Mouse (Mus musculus): Measurements from ENCODE around the gene Rpl3l. TPM values are rescaled to one million over a fixed set of nuclear protein-coding genes. Genes with fewer than 3 reads are reported as not detected.
A peak's percentile ranks its signal among the peaks of the same experiment; 100 is the strongest.
"Not testable (repeated sequence)": the region's sequence is repeated elsewhere in the genome, so short reads cannot be mapped to it uniquely, and the experiment has no call there.

The Rpl3l gene
- polyA plus RNA-seq, 1 experiment from 2014 or later, result 1.3 TPM

- Histone ChIP-seq H3K27ac (replicated peaks in 1 of 2; ENCODE audit: control insufficient read depth in 1 of 2, insufficient read depth in 1 of 2, low read depth in 2 of 2, low read length in 2 of 2) (peak overlapping the region; percentile 66 to 80; a peak in 3 of 4 replicates), H3K36me3 (ENCODE audit: control insufficient read depth, insufficient read depth, low read length) (peaks cover 40% of the 10 kb centered on the region), H3K4me1 (ENCODE audit: control insufficient read depth in 2 of 2, insufficient read depth in 2 of 2, low read length in 2 of 2) (peaks cover 6 to 30% of the 10 kb centered on the region in 2 experiments), H3K4me2 (ENCODE audit: low read length) (peak overlapping the region; percentile 74), H3K4me3 (ENCODE audit: control insufficient read depth in 1 of 2, insufficient read depth in 1 of 2, low read depth in 1 of 2, low read length in 2 of 2) (peak overlapping the region; percentile 57 to 76), H3K9ac (ENCODE audit: low read length) (peak overlapping the region; percentile 88)
- not testable (repeated sequence) for ATAC-seq (ENCODE audit: insufficient number of reproducible peaks, insufficient read depth, low FRiP score, low read depth); H3K27me3 ChIP-seq (ENCODE audit: control insufficient read depth, insufficient read depth, low read length); H3K9me3 ChIP-seq (ENCODE audit: control insufficient read depth, low read length)
- WGBS, result 3% methylated on average over 10 of the region's 11 CpGs
Measured at GRCm38 (mm10) chr17:24720616-24721015, 7.0 kb upstream of the Rpl3l start.

GRCm38 (mm10) chr17:24721383-24721955, 6.2 kb upstream of the Rpl3l start:
- Histone ChIP-seq H3K4me1 (ENCODE audit: control insufficient read depth in 2 of 2, insufficient read depth in 2 of 2, low read length in 2 of 2) (peaks cover 6 to 30% of the 10 kb centered on the region in 2 experiments), H3K4me3 (ENCODE audit: control insufficient read depth in 1 of 2, insufficient read depth in 1 of 2, low read depth in 1 of 2, low read length in 2 of 2) (peak overlapping the region; percentile 13 to 57), H3K9ac (ENCODE audit: low read length) (peak overlapping the region; percentile 88), H3K36me3 (ENCODE audit: control insufficient read depth, insufficient read depth, low read length) (peaks cover 40% of the 10 kb centered on the region), H3K4me2 (ENCODE audit: low read length) (peak overlapping the region; percentile 74)
- WGBS, result 26% methylated on average over 7 of the region's 7 CpGs
- not testable (repeated sequence) for ATAC-seq (ENCODE audit: insufficient number of reproducible peaks, insufficient read depth, low FRiP score, low read depth); H3K27me3 ChIP-seq (ENCODE audit: control insufficient read depth, insufficient read depth, low read length); H3K27ac ChIP-seq (replicated peaks in 1 of 2; ENCODE audit: control insufficient read depth in 1 of 2, insufficient read depth in 1 of 2, low read depth in 2 of 2, low read length in 2 of 2); H3K9me3 ChIP-seq (ENCODE audit: control insufficient read depth, low read length)

- no peak for ATAC-seq (ENCODE audit: insufficient number of reproducible peaks, insufficient read depth, low FRiP score, low read depth)
- Histone ChIP-seq H3K27me3 (ENCODE audit: control insufficient read depth, insufficient read depth, low read length) (no peaks in the 10 kb centered on the region), H3K27ac (replicated peaks in 1 of 2; ENCODE audit: control insufficient read depth in 1 of 2, insufficient read depth in 1 of 2, low read depth in 2 of 2, low read length in 2 of 2) (no peak overlapping the region)
Measured at GRCm38 (mm10) chr17:24722220-24722924, 5.2 kb upstream of the Rpl3l start.

GRCm38 (mm10) chr17:24723122-24723880, 4.3 kb upstream of the Rpl3l start:
- H3K27me3 ChIP-seq (ENCODE audit: control insufficient read depth, insufficient read depth, low read length), result no peaks in the 10 kb centered on the region
- H3K36me3 ChIP-seq (ENCODE audit: control insufficient read depth, insufficient read depth, low read length), result peaks cover 27% of the 10 kb centered on the region
- peaks cover 6 to 30% of the 10 kb centered on the region in 2 experiments for H3K4me1 ChIP-seq (ENCODE audit: control insufficient read depth in 2 of 2, insufficient read depth in 2 of 2, low read length in 2 of 2)
- peak overlapping the region; percentile 86 to 89 for H3K4me3 ChIP-seq (ENCODE audit: control insufficient read depth in 1 of 2, insufficient read depth in 1 of 2, low read depth in 1 of 2, low read length in 2 of 2)
- no peak for ATAC-seq (ENCODE audit: insufficient number of reproducible peaks, insufficient read depth, low FRiP score, low read depth)
- peak overlapping the region; percentile 99 for H3K9ac ChIP-seq (ENCODE audit: low read length)
- peak overlapping the region; percentile 86 to 94 for H3K27ac ChIP-seq (replicated peaks in 1 of 2; ENCODE audit: control insufficient read depth in 1 of 2, insufficient read depth in 1 of 2, low read depth in 2 of 2, low read length in 2 of 2)
- H3K4me2 ChIP-seq (ENCODE audit: low read length), result peak overlapping the region; percentile 74
- H3K9me3 ChIP-seq (ENCODE audit: control insufficient read depth, low read length), result no peaks in the 10 kb centered on the region
- WGBS, result 2% methylated on average over 12 of the region's 12 CpGs

More at GRCm38 (mm10) chr17:24722220-24722924, 5.2 kb upstream of the Rpl3l start:
- H3K36me3 ChIP-seq (ENCODE audit: control insufficient read depth, insufficient read depth, low read length), result peaks cover 34% of the 10 kb centered on the region
- 0 out of 2 replicates have a peak overlapping the region, but pooled peaks have one; percentile 99 for H3K9ac ChIP-seq (ENCODE audit: low read length)
- peak overlapping the region; percentile 74 for H3K4me2 ChIP-seq (ENCODE audit: low read length)
- H3K9me3 ChIP-seq (ENCODE audit: control insufficient read depth, low read length), result no peaks in the 10 kb centered on the region
- H3K4me1 ChIP-seq (ENCODE audit: control insufficient read depth in 2 of 2, insufficient read depth in 2 of 2, low read length in 2 of 2), result peaks cover 6 to 30% of the 10 kb centered on the region in 2 experiments
- no peak overlapping the region; a peak in 1 of 4 replicates for H3K4me3 ChIP-seq (ENCODE audit: control insufficient read depth in 1 of 2, insufficient read depth in 1 of 2, low read depth in 1 of 2, low read length in 2 of 2)
- WGBS, result 36% methylated on average over 13 of the region's 13 CpGs

- Histone ChIP-seq H3K27me3 (ENCODE audit: control insufficient read depth, insufficient read depth, low read length) (no peaks in the 10 kb centered on the region), H3K4me1 (ENCODE audit: control insufficient read depth in 2 of 2, insufficient read depth in 2 of 2, low read length in 2 of 2) (peaks cover 6 to 26% of the 10 kb centered on the region in 2 experiments), H3K9me3 (ENCODE audit: control insufficient read depth, low read length) (no peaks in the 10 kb centered on the region), H3K4me3 (ENCODE audit: control insufficient read depth in 1 of 2, insufficient read depth in 1 of 2, low read depth in 1 of 2, low read length in 2 of 2) (peak overlapping the region; percentile 86 to 89), H3K27ac (replicated peaks in 1 of 2; ENCODE audit: control insufficient read depth in 1 of 2, insufficient read depth in 1 of 2, low read depth in 2 of 2, low read length in 2 of 2) (peak overlapping the region; percentile 86 to 94), H3K36me3 (ENCODE audit: control insufficient read depth, insufficient read depth, low read length) (peaks cover 22% of the 10 kb centered on the region), H3K4me2 (ENCODE audit: low read length) (peak overlapping the region; percentile 74), H3K9ac (ENCODE audit: low read length) (peak overlapping the region; percentile 99)
- ATAC-seq (ENCODE audit: insufficient number of reproducible peaks, insufficient read depth, low FRiP score, low read depth), result peak; percentile 0; the same call in 1 of the 2 replicates
- 0% methylated on average over 15 of the region's 15 CpGs for WGBS
Measured at GRCm38 (mm10) chr17:24723881-24724180, 3.8 kb upstream of the Rpl3l start.

GRCm38 (mm10) chr17:24724184-24724583, 3.4 kb upstream of the Rpl3l start, which contains the start of gene Ndufb10:
Gene Ndufb10, minus strand, starts transcription at chr17:24724478.
- Histone ChIP-seq H3K9me3 (ENCODE audit: control insufficient read depth, low read length) (no peaks in the 10 kb centered on the region), H3K27me3 (ENCODE audit: control insufficient read depth, insufficient read depth, low read length) (no peaks in the 10 kb centered on the region), H3K4me2 (ENCODE audit: low read length) (peak within 1 kb of the TSS; percentile 74), H3K27ac (replicated peaks in 1 of 2; ENCODE audit: control insufficient read depth in 1 of 2, insufficient read depth in 1 of 2, low read depth in 2 of 2, low read length in 2 of 2) (peak within 1 kb of the TSS; percentile 86 to 94), H3K4me3 (ENCODE audit: control insufficient read depth in 1 of 2, insufficient read depth in 1 of 2, low read depth in 1 of 2, low read length in 2 of 2) (peak within 1 kb of the TSS; percentile 86 to 89), H3K4me1 (ENCODE audit: control insufficient read depth in 2 of 2, insufficient read depth in 2 of 2, low read length in 2 of 2) (peaks cover 6 to 24% of the 10 kb centered on the region in 2 experiments), H3K9ac (ENCODE audit: low read length) (peak within 1 kb of the TSS; percentile 99), H3K36me3 (ENCODE audit: control insufficient read depth, insufficient read depth, low read length) (peaks cover 22% of the 10 kb centered on the region)
- ATAC-seq (ENCODE audit: insufficient number of reproducible peaks, insufficient read depth, low FRiP score, low read depth), result peak; percentile 67
- WGBS, result under 1% methylated on average over 30 of the region's 30 CpGs

- H3K9me3 ChIP-seq (ENCODE audit: control insufficient read depth, low read length), result no peaks in the 10 kb centered on the region
- 69% methylated on average over 3 of the region's 3 CpGs for WGBS
- no peak overlapping the region for H3K27ac ChIP-seq (replicated peaks in 1 of 2; ENCODE audit: control insufficient read depth in 1 of 2, insufficient read depth in 1 of 2, low read depth in 2 of 2, low read length in 2 of 2)
Measured at GRCm38 (mm10) chr17:24725637-24726390, 1.8 kb upstream of the Rpl3l start.

More at GRCm38 (mm10) chr17:24725637-24726390, 1.8 kb upstream of the Rpl3l start:
- Histone ChIP-seq H3K9ac (ENCODE audit: low read length) (no peak overlapping the region), H3K27me3 (ENCODE audit: control insufficient read depth, insufficient read depth, low read length) (no peaks in the 10 kb centered on the region), H3K36me3 (ENCODE audit: control insufficient read depth, insufficient read depth, low read length) (peaks cover 19% of the 10 kb centered on the region), H3K4me2 (ENCODE audit: low read length) (no peak overlapping the region), H3K4me3 (ENCODE audit: control insufficient read depth in 1 of 2, insufficient read depth in 1 of 2, low read depth in 1 of 2, low read length in 2 of 2) (no peak overlapping the region), H3K4me1 (ENCODE audit: control insufficient read depth in 2 of 2, insufficient read depth in 2 of 2, low read length in 2 of 2) (peaks cover 6 to 24% of the 10 kb centered on the region in 2 experiments)
- no peak for ATAC-seq (ENCODE audit: insufficient number of reproducible peaks, insufficient read depth, low FRiP score, low read depth)

Data from heart, embryonic 14.5 days (tissue).